Mouse (Mus musculus): ENCODE results near the gene Cftr.
A peak's percentile ranks its signal among the peaks of the same experiment; 100 is the strongest.

Gene Cftr

DNA sequence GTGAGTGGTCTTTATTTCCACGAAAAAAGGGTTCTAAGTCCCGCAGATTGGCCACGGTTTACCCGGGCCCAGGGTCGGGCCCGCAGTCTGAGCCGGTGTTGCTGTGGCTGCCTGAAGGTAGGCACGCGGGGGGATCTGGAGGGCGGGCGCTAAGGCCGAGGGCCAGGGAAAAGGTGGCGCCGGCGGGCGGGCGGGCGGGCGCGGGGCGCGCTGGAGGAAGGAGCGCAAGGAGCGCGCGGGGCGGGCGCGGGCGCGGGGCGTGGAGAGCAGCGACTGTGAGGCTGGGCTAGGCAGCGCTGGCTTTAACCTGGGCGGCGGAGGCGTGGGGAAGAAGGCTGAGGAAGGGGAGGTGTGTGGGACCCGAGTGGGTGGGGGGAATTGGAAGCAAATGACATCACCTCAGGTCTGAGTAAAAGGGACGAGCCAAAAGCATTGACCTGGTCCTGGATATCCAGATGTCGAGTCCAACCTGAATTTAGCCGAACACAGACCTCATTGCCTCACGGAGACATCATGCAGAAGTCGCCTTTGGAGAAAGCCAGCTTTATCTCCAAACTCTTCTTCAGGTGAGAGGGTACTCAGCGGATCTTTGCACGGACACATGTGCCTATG, at the start of gene Cftr:
Gene Cftr, plus strand, starts transcription at position 377 of the 612 bp plus-strand sequence.
- DNase-seq, result peak; percentile 19

DNA sequence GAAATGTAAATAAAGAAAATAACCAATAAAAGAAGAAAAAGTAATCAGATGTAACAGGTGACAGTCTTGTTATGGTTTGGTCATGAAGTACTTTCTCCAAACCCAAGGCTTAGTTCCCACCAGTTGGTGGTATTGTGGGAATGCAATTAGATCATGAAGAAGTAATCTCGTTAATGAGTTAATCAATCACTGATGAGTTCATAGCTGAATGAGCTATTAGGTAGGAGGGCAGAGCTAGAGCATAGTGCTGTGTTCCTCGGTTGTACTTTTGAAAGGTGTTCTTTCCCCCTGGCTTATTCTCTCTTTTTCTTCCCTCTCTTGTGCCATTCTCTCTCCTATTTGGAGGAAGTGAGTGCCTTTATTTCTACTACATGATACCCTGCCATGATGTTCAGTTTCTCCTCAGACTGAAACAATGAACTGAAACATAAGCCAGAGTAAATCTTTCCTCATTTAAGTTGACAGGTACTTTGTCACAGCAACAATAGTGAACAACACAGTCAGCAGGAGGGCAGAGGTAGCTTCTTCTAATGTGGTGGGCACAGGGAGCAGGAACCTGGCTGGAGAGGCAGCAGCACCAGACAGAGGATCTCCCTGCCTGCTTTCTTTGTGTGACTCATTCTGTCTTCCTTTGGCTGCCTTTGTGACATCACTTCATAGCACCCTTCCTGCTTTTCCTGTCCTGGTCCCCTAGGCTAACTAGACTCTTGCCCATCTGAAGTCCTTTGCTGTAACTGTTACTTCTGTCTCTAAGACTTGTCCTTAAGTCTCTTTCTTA, 43.1 kb upstream of the Cftr start:
- DNase-seq, result no peak

DNA sequence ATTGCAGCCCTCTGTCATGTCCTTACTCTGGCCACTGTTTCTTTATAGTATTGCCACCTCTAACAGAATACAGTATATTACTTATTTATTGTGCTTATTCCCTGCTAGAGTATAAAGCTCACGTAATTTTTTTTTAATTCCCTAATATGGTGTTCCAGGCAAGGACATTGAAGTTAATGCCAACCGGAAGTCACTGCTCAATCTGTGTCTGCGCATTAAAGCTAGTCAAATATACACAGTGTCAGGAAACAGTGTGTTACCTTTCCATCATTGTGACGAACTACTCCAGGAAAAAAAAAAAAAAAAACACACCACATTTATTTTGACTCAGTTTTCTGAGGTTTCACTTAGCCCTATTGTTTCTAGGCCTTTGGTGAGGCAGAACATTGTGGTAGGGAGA, 42.4 kb upstream of the Cftr start:
- no peak for DNase-seq

DNA sequence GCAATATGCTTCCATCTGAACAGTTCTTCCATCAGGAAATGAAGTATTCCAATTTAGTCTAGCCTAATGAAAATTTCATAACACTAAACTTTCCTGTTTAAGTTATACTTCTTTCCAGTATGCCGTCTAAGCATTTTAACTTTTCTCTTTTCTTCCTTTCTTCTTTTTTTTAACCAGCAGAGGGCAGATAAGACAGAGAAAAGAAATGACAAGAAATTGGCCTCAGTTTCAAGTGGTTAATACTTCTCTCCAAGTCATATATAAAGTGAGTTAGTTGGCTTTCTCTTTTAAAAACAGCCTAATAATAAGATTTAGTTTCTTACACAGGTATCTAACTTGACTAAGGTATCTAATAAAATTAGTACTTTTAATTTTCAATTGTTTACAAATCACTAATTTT, 35.2 kb upstream of the Cftr start:
- DNase-seq, result no peak

DNA sequence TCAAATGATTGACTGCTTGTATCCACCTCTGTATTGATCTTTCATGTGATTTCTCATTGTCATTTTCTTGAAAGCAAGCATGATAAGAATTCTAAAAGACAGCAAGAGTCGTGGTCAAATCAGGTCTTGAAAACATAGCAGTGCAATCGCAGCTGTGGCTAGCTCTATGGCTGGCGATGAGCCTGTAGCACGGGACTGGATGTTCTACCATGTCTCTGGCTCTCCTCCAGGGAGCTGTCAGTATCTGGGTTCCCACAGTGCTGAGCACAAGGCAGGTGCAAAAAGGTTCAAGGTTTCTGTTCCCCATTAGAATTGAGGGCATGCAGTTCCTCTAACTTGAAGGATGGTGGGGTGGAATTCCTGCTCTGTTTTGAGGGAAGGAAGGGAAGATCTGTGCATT, 17.5 kb upstream of the Cftr start:
- no peak for DNase-seq

DNA sequence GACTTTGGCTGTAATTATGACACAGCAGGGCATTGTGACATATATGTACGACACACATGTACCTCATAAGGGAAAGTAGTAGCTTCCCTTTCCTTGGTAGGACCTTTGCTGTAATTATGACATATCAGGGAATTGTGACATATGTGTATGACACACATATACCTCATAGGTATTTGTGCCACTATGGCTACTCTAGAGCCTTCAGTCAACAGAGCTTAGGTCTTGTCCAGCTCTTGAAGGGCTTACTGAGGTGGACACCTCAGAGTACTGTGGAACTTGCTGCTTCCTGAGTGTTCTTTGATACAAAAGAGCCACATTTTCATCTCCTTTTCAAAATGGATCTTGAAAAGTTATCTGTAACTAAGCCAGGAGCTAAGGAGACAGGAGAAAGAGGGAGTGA, 869 bp upstream of the Cftr start:
- no peak for DNase-seq

DNA sequence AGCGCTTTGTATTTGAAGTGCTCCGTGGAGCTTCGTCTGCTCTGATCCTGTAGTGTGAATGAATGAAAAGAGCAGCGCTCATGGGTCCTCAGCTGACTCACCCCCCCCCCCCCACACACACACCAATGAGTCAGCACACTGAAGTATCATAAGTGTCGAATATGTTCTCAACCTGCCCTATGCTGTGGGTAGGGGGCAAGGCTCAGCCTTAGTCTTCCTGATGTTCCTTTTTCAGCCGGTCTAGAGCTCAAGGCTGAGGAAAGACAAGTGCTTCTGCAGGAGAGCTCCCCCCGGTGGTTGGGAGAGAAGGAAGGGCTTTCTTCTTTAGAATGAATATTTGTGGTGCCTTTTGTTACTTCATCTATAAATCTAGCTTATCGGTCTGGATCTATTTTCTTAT, 1.1 kb downstream of the Cftr start:
- DNase-seq, result peak; percentile 37

DNA sequence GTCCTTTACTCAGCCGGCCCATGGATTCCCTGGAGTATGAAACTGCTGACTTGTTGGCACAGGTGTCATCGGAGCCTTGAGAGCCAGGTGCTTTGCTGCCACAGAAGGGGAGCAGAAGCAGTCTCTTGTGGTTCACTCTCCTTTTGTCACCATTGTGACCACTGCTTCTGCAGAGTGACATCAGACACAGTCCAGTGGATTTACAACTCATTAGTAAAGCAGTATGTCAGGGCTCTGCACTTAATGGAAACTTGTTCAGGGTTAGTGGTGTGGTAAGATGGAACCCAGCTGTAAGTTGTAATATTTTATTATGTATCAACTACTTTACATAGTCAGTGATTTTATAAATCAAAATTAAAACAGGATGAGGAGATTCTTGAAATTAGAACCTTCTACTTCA, 7.0 kb downstream of the Cftr start:
- DNase-seq, result no peak

DNA sequence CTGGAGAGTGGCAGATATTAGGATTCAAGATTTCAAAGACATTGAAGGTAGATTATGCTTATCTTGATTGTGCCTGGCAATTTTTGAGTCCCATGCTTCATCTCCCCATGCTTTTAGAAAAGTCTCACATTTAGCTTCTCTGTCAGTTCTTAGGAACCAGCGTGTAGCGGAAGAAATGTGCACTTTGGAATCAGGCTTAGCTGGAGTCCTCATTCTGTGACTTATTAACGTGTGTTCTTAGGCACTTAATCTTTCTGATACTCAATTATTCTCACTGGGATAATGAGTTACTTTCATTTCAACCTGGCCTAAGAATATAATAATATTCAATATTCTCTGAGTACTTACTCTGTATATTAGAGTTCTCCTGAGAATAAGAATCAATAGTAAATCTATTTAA, 10.2 kb downstream of the Cftr start:
- DNase-seq, result no peak

DNA sequence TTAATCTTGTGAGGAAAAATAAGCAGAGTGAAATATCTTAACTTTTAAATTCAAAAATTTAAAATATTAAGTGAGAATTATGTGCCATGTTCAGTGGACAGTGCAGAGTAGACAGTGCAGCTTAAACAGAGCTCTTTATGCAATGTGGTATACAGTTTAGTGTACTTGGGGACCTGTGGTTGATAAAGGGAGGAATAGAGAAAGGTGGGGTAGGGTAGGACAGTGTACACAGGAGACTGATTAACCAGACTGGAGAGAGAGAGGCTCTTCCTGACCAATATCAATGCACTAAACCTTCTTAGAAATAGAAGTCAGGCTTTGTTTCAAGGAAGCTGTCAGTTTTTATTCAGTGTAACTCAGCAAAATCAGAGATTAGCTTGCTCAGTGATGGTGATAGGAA, 12.4 kb downstream of the Cftr start:
- no peak for DNase-seq

DNA sequence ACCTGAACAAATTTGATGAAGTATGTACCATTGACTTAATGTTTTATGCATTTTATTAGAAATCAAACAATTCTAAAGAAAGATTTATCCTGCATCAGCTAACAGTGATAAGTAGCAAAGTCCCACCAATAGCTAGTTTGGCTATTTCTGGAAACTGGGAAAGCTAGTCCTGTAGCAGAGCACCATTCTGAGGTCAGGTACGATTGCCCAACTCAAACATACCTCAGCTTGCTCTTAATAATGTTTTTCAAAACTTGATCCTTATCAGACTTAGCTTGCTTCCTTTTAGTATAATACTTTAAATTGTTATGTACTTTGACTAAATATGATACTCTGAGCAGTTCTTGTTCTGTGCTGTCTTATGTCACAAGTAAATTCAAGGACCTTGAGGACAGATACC, 50.2 kb downstream of the Cftr start:
- no peak for DNase-seq

DNA sequence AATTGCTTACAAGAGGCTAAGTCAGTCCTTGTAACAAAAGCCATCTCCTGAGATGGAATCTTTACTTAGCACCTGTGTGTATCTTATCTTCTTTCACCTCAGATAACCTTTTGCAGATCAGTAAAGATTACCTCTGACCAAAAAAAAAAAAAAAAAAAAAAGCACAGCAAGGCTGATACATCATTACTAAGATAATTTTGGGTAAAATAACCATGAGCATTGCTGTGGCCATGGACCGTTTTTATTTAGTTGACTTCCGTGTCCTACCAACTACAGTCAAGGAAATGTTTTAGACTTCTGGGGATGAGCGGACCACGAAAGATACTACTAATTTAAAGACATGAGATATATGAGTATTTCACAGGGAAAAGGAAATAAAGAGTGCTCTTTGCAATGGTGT, 52.7 kb downstream of the Cftr start:
- DNase-seq, result no peak

DNA sequence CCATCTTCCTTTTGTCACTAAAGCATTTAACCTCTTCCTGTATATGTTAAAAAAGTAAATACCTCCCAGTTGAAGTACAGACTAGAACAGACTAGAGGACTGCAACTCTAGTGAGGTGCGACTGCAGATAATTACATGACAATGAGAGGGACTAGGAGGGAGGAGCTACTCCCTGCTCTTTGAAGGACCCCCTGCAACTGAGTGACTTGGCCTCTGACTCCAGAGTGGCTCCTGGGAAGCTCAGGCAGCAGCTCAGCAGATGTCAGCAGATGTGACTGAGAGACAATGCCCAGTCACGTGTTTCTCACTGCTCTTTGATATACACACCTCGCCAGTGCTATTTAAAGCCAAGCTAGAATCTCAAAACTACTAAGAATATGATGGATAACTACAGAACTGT, 54.7 kb downstream of the Cftr start:
- no peak for DNase-seq

DNA sequence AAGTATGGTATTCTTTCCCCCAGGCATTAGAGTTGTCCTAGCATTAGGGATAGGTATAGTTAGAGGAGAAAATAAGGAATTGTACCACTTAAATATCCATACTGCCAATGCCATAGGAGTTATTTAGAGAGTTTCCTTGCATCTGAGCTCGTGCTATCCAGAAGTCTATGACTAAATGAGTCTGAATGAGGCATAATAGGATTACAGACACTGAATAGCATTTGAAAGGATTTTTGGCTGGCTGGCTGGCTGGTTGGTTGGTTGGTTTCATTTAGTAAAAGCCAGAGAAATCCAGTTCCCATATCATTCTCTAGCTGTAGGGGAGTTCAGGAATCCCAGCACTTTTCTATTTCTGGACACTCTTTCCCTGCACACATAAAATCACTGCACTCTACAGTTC, 76.0 kb downstream of the Cftr start:
- DNase-seq, result no peak

DNA sequence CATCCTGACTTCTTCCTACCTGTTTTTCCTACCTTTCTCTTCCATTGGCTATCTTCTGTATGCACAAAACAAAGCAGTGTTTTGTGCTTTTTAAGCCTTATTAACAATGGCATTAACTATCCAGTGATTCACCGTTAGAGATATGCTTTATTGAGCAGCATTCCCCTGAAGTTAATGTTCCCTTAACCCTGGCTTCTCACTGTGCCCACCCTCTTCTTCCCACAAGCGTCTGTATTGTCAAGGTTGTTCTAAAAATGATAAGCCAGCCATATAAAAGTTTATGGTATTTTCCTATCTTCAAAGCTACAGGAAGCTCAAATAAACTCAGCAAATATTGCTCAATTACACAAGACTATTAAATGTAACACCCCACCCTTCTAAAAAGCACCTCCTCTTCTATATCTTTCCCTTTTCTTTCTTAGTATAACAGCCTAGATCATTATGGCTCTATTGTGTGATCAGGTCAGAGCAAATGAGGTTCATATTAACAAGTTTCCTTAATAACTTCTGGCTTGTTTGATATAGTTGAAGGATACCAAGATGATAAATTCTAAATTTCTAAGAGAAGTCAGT, 77.5 kb downstream of the Cftr start:
- no peak for DNase-seq

DNA sequence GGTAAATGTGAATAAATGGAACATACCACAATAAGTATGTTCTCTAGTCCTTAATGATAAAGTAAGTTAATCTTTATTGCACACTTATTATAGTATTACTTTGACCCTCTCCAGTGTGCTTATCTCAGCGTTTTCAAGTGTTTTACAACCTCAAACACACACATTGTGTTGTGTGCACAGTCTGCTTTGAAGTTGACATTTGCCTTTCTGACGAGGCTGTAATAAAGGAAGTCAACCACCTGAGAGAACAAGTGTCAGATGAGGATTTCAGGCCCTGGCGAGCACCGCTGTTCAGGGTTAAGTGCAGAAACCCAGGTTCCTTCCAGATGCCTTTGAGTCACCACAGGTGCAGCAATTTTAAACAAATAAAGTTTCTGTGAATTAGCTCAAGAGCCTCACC, 78.0 kb downstream of the Cftr start:
- peak; percentile 14 for DNase-seq

DNA sequence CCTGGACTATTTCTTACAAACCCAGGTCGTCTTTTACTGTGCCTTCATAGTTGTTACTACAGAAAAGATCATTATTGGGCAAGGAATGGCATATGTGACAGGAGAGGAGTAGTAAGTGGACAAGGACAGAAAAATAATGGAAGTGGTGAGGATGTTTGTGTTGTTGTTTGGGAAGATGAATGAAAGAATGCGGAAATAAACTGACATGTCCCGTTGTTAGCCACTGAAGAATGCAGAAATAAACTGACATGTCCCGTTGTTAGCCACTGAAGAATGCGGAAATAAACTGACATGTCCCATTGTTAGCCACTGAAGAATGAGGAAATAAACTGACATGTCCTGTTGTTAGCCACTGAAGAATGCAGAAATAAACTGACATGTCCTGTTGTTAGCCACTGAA, 84.1 kb downstream of the Cftr start:
- no peak for DNase-seq

DNA sequence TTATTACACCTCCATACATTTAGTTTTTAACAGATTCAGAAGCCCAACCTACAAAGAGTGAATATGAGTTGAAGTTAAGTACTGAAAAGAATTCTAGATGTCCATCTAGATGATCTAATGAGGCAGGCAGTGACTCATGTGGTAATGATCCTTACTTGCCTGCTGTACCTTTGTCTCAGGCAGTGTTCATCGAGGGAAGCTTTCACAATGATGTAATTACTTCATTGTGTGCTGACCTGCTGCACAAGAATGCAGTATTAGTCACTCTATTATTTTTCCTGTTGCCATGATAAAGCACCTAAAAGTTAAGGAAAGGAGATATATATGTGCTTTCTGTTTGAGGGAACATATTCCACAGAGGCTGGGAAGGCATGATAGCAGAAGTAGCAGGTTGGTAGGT, 100.5 kb downstream of the Cftr start:
- no peak for DNase-seq

DNA sequence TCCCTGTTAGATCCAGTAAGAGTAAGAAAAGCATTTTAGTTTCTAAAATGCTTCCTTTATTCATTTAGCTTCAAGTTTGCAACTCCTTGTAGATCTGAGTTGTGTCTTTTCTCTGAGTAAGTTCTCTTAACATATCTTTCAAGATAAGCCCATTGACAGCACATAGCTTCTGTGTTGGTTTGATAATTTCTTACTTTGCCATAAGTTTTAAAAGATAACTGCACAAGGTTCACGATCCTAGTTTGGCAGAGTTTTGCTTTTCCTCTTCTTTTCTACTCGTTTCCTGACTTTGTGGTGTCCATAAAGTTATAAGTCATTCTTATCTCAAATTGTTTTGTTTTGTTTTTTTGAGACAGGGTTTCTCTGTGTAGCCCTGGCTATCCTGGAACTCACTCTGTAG, 130.3 kb downstream of the Cftr start:
- DNase-seq, result no peak

DNA sequence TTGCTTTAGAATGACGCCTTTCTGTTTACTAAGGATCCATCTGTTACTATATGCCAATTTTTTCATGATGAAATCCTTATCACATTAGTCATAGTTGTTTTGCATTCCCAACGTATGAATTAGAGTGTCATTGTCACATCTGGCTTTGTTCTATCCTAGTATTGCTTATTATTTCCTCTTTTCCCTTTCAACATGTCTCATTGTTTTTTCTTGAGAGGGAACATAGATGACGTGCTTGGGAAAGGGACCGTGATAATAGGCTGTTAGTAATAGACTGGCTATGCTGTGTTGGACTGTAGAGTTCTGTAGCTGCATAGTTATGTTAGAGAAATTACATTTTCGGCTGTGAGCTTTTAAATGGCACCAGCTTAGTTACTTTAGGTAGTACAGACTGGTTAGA, 131.6 kb downstream of the Cftr start:
- DNase-seq, result no peak

DNA sequence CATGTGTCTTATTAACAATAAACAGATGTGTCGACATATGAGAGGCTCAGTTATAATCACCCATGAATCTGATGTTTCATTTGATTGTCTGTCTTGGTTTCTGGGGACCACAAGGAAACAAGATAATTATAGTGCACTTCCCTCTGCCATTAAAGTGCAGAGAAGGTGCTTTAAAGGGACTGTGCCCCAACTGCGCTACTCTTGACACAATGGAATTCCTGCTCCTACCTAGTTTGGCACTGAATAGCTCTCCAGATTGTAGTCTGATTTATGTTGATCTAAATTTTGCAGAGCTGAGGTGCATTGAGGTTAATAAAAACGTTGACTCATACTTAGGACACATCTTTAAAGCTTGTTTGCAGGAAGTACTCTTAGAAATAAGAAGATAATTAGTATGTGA, 132.7 kb downstream of the Cftr start:
- no peak for DNase-seq

DNA sequence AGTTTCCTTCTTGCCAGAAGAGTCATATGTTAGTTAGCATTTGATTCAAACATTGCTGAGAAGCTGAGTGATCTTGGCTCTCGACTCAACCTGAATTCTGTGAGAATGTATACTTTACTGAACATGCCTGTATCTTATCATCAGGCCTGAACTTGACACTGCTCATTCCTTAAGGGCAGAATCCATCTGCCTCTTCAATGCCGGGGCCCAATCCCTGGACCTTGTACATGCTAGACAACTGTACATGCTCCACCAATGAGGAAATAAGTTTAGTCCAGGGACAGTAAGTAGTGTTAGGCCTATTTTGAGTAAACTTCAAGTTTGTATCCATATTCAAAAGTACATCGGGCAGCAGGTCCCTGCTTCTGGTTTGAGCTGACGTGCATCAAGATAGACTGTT, 134.6 kb downstream of the Cftr start:
- DNase-seq, result no peak

DNA sequence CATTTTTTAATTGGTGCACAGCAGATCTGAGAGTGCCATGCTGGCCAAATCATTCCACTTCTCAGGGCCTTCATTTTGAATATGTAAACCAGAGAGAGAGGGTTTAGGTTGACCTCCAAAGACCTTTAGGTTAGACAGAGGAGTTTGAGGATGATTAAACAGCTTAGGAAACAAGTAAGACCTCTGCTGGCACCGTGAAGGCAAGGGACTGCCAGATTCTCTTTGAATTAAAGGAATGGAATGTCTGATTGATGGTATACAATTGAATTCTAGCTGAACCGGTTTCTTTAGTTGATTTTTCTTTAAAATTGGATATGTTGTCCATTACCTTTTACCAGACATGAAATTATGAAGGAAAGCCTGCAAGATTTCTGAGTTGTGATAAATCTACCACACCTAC, 140.5 kb downstream of the Cftr start:
- DNase-seq, result no peak

DNA sequence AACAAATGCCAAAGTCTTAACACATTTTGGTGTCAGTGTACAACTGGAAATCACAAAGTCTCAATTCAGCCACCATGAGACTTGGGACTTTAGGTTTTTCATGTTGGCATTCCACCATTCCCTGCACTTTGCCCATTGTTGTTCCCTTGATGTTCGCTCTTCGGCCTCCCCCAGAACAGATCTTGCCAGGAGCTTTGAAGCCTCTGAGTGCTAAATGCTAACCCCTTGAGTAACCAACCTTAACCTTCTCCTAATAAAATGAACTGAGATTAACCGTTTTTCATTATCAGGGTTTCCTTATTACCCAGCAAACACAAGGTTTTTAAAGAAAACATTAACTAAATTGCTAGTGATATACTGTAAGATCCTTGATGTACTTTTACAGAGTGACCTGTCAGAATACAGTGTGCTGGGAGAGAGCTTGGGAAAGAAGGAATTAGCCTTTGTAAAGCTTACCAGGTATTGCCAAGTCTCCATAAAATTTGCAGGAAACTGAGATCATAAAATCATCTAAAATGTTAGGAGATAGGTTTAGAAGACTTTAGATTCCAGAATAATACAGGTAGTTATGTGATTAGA, 144.0 kb downstream of the Cftr start:
- no peak for DNase-seq

All from lung, postnatal 10 days (tissue).